Comparison of ENCODE assay signal across 16 mouse cellular contexts in the genomic region with DNA sequence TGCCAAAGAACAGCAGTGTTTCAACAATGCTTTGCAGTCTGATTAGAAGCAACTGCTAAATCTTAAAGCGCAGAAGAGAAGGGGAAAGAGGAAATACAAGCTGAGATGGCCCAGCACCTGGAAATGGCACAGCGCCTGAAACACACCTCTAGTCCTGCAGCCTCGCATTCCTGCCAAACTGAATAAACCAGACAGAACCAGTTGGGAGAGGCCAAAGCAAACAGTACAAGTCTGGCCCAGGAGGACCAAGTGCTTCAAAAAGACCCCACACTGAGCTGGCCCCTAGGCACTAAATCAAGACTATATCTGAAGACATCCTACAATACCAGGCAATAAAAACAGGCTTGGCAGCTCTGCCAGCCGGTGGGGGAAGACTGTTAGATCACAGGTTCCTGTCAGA. TPM values are rescaled to one million over a fixed set of nuclear protein-coding genes. Genes with fewer than 3 reads are reported as not detected.
DNase-seq lines count a peak whose midpoint lies in the region; ATAC-seq and TF ChIP-seq lines count a peak whose summit lies in the region.
"Had no signal": no experiment of that assay in that cellular context is flagged by ENCODE, and none has a peak within 500 bp of the region (broad histone marks: within the 10 kb centered on the region; RNA-seq: fewer than 3 reads in every experiment).

No protein-coding gene starts in this region.

- TF ChIP-seq CTCF in intestine, postnatal 0 days (IDR thresholded peaks at IDR 0.05; ENCODE audit: low read depth), result no peak
- no peak for TF ChIP-seq CTCF in lung, adult 2 months (IDR thresholded peaks at IDR 0.05; ENCODE audit: insufficient read depth, low read length)

- H3K9ac ChIP-seq in intestine, embryonic 15.5 days, result no peak overlapping the region
- no peak overlapping the region for H3K9ac ChIP-seq in intestine, postnatal 0 days (ENCODE audit: low read depth, low read length)
- no peak overlapping the region for H3K9ac ChIP-seq in lung, embryonic 15.5 days
- H3K9ac ChIP-seq: liver, embryonic 14.5 days; midbrain, embryonic 15.5 days had no signal

- no peaks in the 10 kb centered on the region for H3K9me3 ChIP-seq in intestine, embryonic 15.5 days
- H3K9me3 ChIP-seq in intestine, postnatal 0 days (ENCODE audit: control insufficient read depth), result no peaks in the 10 kb centered on the region
- no peaks in the 10 kb centered on the region for H3K9me3 ChIP-seq in lung, embryonic 15.5 days
- H3K9me3 ChIP-seq: midbrain, embryonic 15.5 days had no signal

- no peaks in the 10 kb centered on the region for H3K36me3 ChIP-seq in intestine, embryonic 15.5 days
- peaks cover 10% of the 10 kb centered on the region; the same call in 1 of the 2 replicates for H3K36me3 ChIP-seq in intestine, postnatal 0 days (ENCODE audit: control insufficient read depth, insufficient read depth)
- H3K36me3 ChIP-seq in lung, embryonic 15.5 days, result 0 out of 2 replicates have a peak, but pooled peaks cover 4% of the 10 kb centered on the region
- H3K36me3 ChIP-seq: midbrain, embryonic 15.5 days had no signal

- peak; percentile 55; the same call in 1 of the 2 replicates for ATAC-seq in intestine, embryonic 15.5 days
- no peak for ATAC-seq in intestine, postnatal 0 days
- peak; percentile 55; the same call in 1 of the 2 replicates for ATAC-seq in lung, embryonic 15.5 days (ENCODE audit: borderline replicate concordance, extremely low read depth, low FRiP score, low TSS enrichment)
- ATAC-seq: forebrain, embryonic 16.5 days; midbrain, embryonic 15.5 days had no signal

- DNase-seq in lung, adult 2 months, result peak; percentile 22
- no peak for DNase-seq in lung, postnatal 10 days
- no peak for DNase-seq in gastrocnemius, postnatal 25 days
- no peak for DNase-seq in cerebellum, postnatal 10 days
- DNase-seq: adrenal gland, adult 8-10 months; cerebellum, postnatal 14 days; gastrocnemius, adult 2 months; heart, adult 18-20 months; heart, postnatal 4 days had no signal

- H3K4me2 ChIP-seq in intestine, embryonic 15.5 days (replicated peaks), result no peak overlapping the region
- no peak overlapping the region for H3K4me2 ChIP-seq in intestine, postnatal 0 days (replicated peaks; ENCODE audit: low read depth)
- H3K4me2 ChIP-seq in lung, embryonic 15.5 days, result no peak overlapping the region
- H3K4me2 ChIP-seq: midbrain, embryonic 15.5 days had no signal

- no peak overlapping the region for H3K27ac ChIP-seq in intestine, embryonic 15.5 days
- no peak overlapping the region for H3K27ac ChIP-seq in intestine, postnatal 0 days (ENCODE audit: low read depth, low read length)
- peak overlapping the region; percentile 76 for H3K27ac ChIP-seq in lung, embryonic 15.5 days
- H3K27ac ChIP-seq: gastrocnemius, adult 2 months; liver, embryonic 14.5 days; midbrain, embryonic 15.5 days had no signal

- 39% methylated on average over 4 of the region's 4 CpGs for WGBS in intestine, embryonic 15.5 days
- WGBS in intestine, postnatal 0 days, result 39% methylated on average over 4 of the region's 4 CpGs
- 51% methylated on average over 4 of the region's 4 CpGs for WGBS in lung, adult 2 months
- WGBS in lung, embryonic 15.5 days, result 50% methylated on average over 4 of the region's 4 CpGs

- peaks cover 6% of the 10 kb centered on the region; the same call in 1 of the 2 replicates for H3K4me1 ChIP-seq in intestine, embryonic 15.5 days (replicated peaks)
- no peaks in the 10 kb centered on the region for H3K4me1 ChIP-seq in intestine, postnatal 0 days (replicated peaks; ENCODE audit: control insufficient read depth, insufficient read depth, low read length)
- H3K4me1 ChIP-seq in lung, adult 2 months (ENCODE audit: control insufficient read depth, insufficient read depth, low read length), result no peaks in the 10 kb centered on the region; the same call in 1 of the 2 replicates
- H3K4me1 ChIP-seq in lung, embryonic 15.5 days, result peaks cover 15% of the 10 kb centered on the region
- H3K4me1 ChIP-seq: midbrain, embryonic 15.5 days had no signal

- no peaks in the 10 kb centered on the region for H3K27me3 ChIP-seq in intestine, embryonic 15.5 days (replicated peaks)
- H3K27me3 ChIP-seq in intestine, postnatal 0 days (replicated peaks; ENCODE audit: control insufficient read depth, insufficient read depth, low read length), result no peaks in the 10 kb centered on the region
- H3K27me3 ChIP-seq in lung, embryonic 15.5 days, result no peaks in the 10 kb centered on the region
- H3K27me3 ChIP-seq: CH12.LX; midbrain, embryonic 15.5 days had no signal

- TF ChIP-seq POLR2A in lung, adult 2 months (IDR thresholded peaks at IDR 0.05; ENCODE audit: borderline replicate concordance, extremely low read depth, low read depth, low read length), result no peak

- H3K4me3 ChIP-seq in intestine, embryonic 15.5 days (replicated peaks), result no peak overlapping the region
- no peak overlapping the region for H3K4me3 ChIP-seq in intestine, postnatal 0 days (ENCODE audit: low read depth, low read length)
- no peak overlapping the region for H3K4me3 ChIP-seq in lung, adult 2 months (replicated peaks; ENCODE audit: extremely low read depth, low read depth, low read length)
- H3K4me3 ChIP-seq in lung, embryonic 15.5 days, result no peak overlapping the region
- H3K4me3 ChIP-seq: gastrocnemius, adult 2 months; midbrain, embryonic 15.5 days had no signal

RNA-seq across cellular contexts. Expression of a gene that starts 28.8 kb away (rescaled TPM):
- 25.1 and 25.5 TPM in 2 replicates for polyA plus RNA-seq in intestine, embryonic 15.5 days (2015; fragmentation: Nextera tagmentation; extraction: Ambion mirVana)
- polyA plus RNA-seq in intestine, postnatal 0 days (2015; fragmentation: Nextera tagmentation; extraction: Ambion mirVana), result 30.4 and 31.2 TPM in 2 replicates
- 50.1 and 63.8 TPM in 2 replicates for polyA plus RNA-seq in lung, adult 2 months (2012; rRNA removed)
- 22.7 and 23.2 TPM in 2 replicates for polyA plus RNA-seq in lung, embryonic 15.5 days (2015; fragmentation: Nextera tagmentation; extraction: Ambion mirVana)
- total RNA-seq in gastrocnemius, postnatal 25 days (2021), result 10 to 100 TPM; 51.6 to 57.9 TPM
